Mouse (Mus musculus): ENCODE data around the gene Iqcc. TPM values are rescaled to one million over a fixed set of nuclear protein-coding genes. Genes with fewer than 3 reads are reported as not detected.

Iqcc gene
- polyA plus RNA-seq, 1 experiment from 2014 or later: 31.2 TPM

GRCm38 (mm10) chr4:129640101-129640637 is 21.3 kb upstream of the Iqcc start:
- H3K9ac ChIP-seq (ENCODE audit: low read depth, low read length): peak overlapping the region; percentile 81
- WGBS: 1% methylated on average over 17 of the region's 17 CpGs
- H3K4me3 ChIP-seq (ENCODE audit: low read length): peak overlapping the region; percentile 62
- H3K9me3 ChIP-seq (ENCODE audit: control insufficient read depth, low read length): no peaks in the 10 kb centered on the region
- peak overlapping the region; percentile 92 for H3K27ac ChIP-seq (ENCODE audit: low read length)
- peaks cover 17% of the 10 kb centered on the region for H3K36me3 ChIP-seq (ENCODE audit: control insufficient read depth, insufficient read depth, low read length)
- no peaks in the 10 kb centered on the region for H3K27me3 ChIP-seq (replicated peaks; ENCODE audit: control insufficient read depth, insufficient read depth, low read length)
- ATAC-seq: peak; percentile 44
- peak overlapping the region; percentile 68 for H3K4me2 ChIP-seq (ENCODE audit: low read depth, low read length)
- peaks cover 13% of the 10 kb centered on the region for H3K4me1 ChIP-seq (ENCODE audit: control insufficient read depth, insufficient read depth, low read length)

- 82% methylated on average over 15 of the region's 15 CpGs for WGBS
- Histone ChIP-seq H3K36me3 (ENCODE audit: control insufficient read depth, insufficient read depth, low read length) (peaks cover 17% of the 10 kb centered on the region), H3K4me3 (ENCODE audit: low read length) (peak overlapping the region; percentile 62; the same call in 1 of the 2 replicates), H3K4me2 (ENCODE audit: low read depth, low read length) (peak overlapping the region; percentile 68), H3K4me1 (ENCODE audit: control insufficient read depth, insufficient read depth, low read length) (peaks cover 13% of the 10 kb centered on the region), H3K9me3 (ENCODE audit: control insufficient read depth, low read length) (no peaks in the 10 kb centered on the region), H3K27ac (ENCODE audit: low read length) (no peak overlapping the region), H3K27me3 (replicated peaks; ENCODE audit: control insufficient read depth, insufficient read depth, low read length) (no peaks in the 10 kb centered on the region), H3K9ac (ENCODE audit: low read depth, low read length) (peak overlapping the region; percentile 81)
- ATAC-seq: no peak
Measured at GRCm38 (mm10) chr4:129639221-129639620, 20.3 kb upstream of the Iqcc start.

DNA sequence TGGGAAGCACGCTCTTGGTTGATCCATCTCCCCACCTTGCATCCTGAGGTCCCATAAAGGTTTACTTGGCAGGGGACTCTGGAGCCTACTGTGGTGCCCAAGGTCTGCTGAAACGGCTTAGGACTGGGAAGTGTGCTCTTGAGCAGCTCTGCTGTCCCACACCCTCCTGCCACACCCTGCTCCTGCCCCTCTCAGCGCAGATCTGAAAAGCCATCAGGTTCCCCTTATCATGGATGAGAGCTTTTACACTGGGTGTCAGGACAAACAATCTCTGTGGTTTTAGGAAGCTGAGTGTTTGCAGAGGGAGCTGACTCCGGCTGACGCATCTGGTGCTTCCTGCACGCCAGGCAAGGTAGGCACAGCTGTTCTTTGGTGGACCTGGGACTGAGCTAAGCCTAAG is 15.0 kb upstream of the Iqcc start:
- H3K4me3 ChIP-seq (ENCODE audit: low read length): no peak overlapping the region
- peaks cover 41% of the 10 kb centered on the region for H3K36me3 ChIP-seq (ENCODE audit: control insufficient read depth, insufficient read depth, low read length)
- peaks cover 5% of the 10 kb centered on the region for H3K4me1 ChIP-seq (ENCODE audit: control insufficient read depth, insufficient read depth, low read length)
- H3K9me3 ChIP-seq (ENCODE audit: control insufficient read depth, low read length): no peaks in the 10 kb centered on the region
- no peak overlapping the region for H3K9ac ChIP-seq (ENCODE audit: low read depth, low read length)
- no peaks in the 10 kb centered on the region for H3K27me3 ChIP-seq (replicated peaks; ENCODE audit: control insufficient read depth, insufficient read depth, low read length)
- H3K4me2 ChIP-seq (ENCODE audit: low read depth, low read length): no peak overlapping the region
- 80% methylated on average over 6 of the region's 6 CpGs for WGBS
- no peak for ATAC-seq
- no peak overlapping the region for H3K27ac ChIP-seq (ENCODE audit: low read length)

DNA sequence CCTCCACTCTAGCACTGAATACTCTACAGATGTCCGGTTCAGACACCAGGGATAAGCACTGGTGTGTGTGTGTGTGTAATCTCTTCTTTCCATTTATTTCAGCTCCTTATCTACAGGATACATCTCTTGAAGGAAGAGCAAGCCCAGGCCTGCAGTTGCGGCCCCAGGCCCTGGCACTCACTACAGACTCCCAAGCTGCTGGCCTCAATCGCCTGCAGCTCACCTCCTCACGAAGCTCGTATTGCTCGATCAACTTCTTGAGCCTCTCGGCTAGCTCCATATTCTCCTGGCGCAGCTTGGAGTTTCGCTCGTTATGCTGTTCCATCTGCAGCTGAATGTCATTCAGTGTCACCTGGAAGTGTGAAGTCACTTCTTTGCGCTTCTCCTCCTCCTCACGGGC is 13.0 kb upstream of the Iqcc start:
- no peak overlapping the region for H3K9ac ChIP-seq (ENCODE audit: low read depth, low read length)
- H3K4me3 ChIP-seq (ENCODE audit: low read length): no peak overlapping the region
- 0 out of 2 replicates have a peak, but pooled peaks have one; percentile 13 for ATAC-seq
- H3K4me2 ChIP-seq (ENCODE audit: low read depth, low read length): no peak overlapping the region
- H3K4me1 ChIP-seq (ENCODE audit: control insufficient read depth, insufficient read depth, low read length): 0 out of 2 replicates have a peak, but pooled peaks cover 3% of the 10 kb centered on the region
- H3K9me3 ChIP-seq (ENCODE audit: control insufficient read depth, low read length): no peaks in the 10 kb centered on the region
- peaks cover 46% of the 10 kb centered on the region for H3K36me3 ChIP-seq (ENCODE audit: control insufficient read depth, insufficient read depth, low read length)
- WGBS: 90% methylated on average over 12 of the region's 12 CpGs
- H3K27ac ChIP-seq (ENCODE audit: low read length): no peak overlapping the region
- H3K27me3 ChIP-seq (replicated peaks; ENCODE audit: control insufficient read depth, insufficient read depth, low read length): no peaks in the 10 kb centered on the region

GRCm38 (mm10) chr4:129630944-129631343 is 12.0 kb upstream of the Iqcc start:
- Histone ChIP-seq H3K4me2 (ENCODE audit: low read depth, low read length) (no peak overlapping the region), H3K9ac (ENCODE audit: low read depth, low read length) (no peak overlapping the region), H3K27me3 (replicated peaks; ENCODE audit: control insufficient read depth, insufficient read depth, low read length) (no peaks in the 10 kb centered on the region), H3K4me3 (ENCODE audit: low read length) (no peak overlapping the region), H3K4me1 (ENCODE audit: control insufficient read depth, insufficient read depth, low read length) (0 out of 2 replicates have a peak, but pooled peaks cover 3% of the 10 kb centered on the region), H3K9me3 (ENCODE audit: control insufficient read depth, low read length) (no peaks in the 10 kb centered on the region), H3K27ac (ENCODE audit: low read length) (no peak overlapping the region), H3K36me3 (ENCODE audit: control insufficient read depth, insufficient read depth, low read length) (peaks cover 46% of the 10 kb centered on the region)
- WGBS: 70% methylated on average over 4 of the region's 4 CpGs
- no peak for ATAC-seq

DNA sequence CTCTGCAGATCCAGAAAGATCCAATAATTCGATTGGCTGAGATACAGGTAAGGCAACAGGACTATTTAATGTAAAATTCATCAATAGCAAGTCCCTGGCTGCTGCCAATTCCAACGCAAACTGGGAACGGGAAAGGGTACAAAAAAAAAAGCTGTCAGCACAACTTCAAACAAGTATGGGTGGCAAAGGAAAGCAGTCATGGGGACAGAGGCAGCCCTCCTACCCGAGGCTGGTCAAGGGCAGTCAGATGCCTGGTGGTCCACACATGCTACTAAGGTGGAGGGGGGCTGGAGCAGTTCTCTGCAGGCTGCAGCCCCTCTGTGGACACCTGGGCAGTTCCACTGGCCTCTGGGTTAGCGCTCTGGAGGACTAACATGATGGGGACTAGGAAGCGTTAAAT is 7.1 kb upstream of the Iqcc start:
- ATAC-seq: no peak
- Histone ChIP-seq H3K9ac (ENCODE audit: low read depth, low read length) (no peak overlapping the region), H3K36me3 (ENCODE audit: control insufficient read depth, insufficient read depth, low read length) (peaks cover 27% of the 10 kb centered on the region), H3K27me3 (replicated peaks; ENCODE audit: control insufficient read depth, insufficient read depth, low read length) (no peaks in the 10 kb centered on the region), H3K4me2 (ENCODE audit: low read depth, low read length) (no peak overlapping the region), H3K27ac (ENCODE audit: low read length) (no peak overlapping the region), H3K4me1 (ENCODE audit: control insufficient read depth, insufficient read depth, low read length) (peaks cover 26% of the 10 kb centered on the region), H3K4me3 (ENCODE audit: low read length) (no peak overlapping the region), H3K9me3 (ENCODE audit: control insufficient read depth, low read length) (no peaks in the 10 kb centered on the region)
- WGBS: 73% methylated on average over 6 of the region's 6 CpGs

DNA sequence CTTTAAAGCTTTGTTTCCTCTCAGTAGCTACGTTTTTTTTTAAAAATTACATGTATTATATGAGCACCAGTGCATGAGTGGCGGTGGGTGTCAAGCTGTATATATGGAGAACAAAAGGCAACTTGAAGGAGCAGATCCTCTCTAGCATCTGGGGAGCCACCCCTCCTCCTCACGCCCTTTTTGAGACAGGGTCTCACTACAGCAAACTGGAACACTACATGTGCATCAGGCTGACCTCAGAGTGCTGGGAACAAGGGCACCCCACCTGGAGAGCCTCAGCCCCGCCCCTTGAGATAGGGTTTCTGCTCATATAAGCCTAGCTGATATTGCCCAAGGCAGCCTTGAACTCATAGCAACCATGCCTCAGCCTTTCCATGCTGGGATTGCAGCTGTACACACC is 6.6 kb upstream of the Iqcc start:
- H3K27ac ChIP-seq (ENCODE audit: low read length): peak overlapping the region; percentile 79
- 45% methylated on average over 4 of the region's 4 CpGs for WGBS
- peak overlapping the region; percentile 85; the same call in 1 of the 2 replicates for H3K4me2 ChIP-seq (ENCODE audit: low read depth, low read length)
- peaks cover 26% of the 10 kb centered on the region for H3K4me1 ChIP-seq (ENCODE audit: control insufficient read depth, insufficient read depth, low read length)
- no peaks in the 10 kb centered on the region for H3K27me3 ChIP-seq (replicated peaks; ENCODE audit: control insufficient read depth, insufficient read depth, low read length)
- H3K9ac ChIP-seq (ENCODE audit: low read depth, low read length): no peak overlapping the region
- no peak for ATAC-seq
- H3K36me3 ChIP-seq (ENCODE audit: control insufficient read depth, insufficient read depth, low read length): peaks cover 27% of the 10 kb centered on the region
- no peaks in the 10 kb centered on the region for H3K9me3 ChIP-seq (ENCODE audit: control insufficient read depth, low read length)
- H3K4me3 ChIP-seq (ENCODE audit: low read length): no peak overlapping the region

DNA sequence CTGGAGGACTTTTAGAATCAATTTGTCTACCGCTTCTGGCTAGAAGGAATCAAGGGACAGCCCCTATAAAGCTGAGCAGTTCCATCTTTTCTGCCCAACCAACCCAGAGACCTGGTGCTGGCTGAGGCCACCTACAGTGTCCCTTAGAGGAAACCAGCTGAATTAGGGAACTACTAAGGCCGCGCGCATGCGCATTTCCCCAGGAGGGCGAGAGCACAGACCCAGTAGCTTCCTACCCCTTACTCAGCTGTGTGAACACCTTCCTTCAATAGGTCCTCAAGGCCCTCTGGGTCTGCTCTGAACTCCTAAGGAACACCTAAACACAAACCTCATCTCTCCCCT is 6.1 kb upstream of the Iqcc start:
- peak overlapping the region; percentile 79 for H3K27ac ChIP-seq (ENCODE audit: low read length)
- H3K27me3 ChIP-seq (replicated peaks; ENCODE audit: control insufficient read depth, insufficient read depth, low read length): no peaks in the 10 kb centered on the region
- H3K36me3 ChIP-seq (ENCODE audit: control insufficient read depth, insufficient read depth, low read length): peaks cover 27% of the 10 kb centered on the region
- H3K4me1 ChIP-seq (ENCODE audit: control insufficient read depth, insufficient read depth, low read length): peaks cover 26% of the 10 kb centered on the region
- WGBS: 8% methylated on average over 6 of the region's 6 CpGs
- peak; percentile 16 for ATAC-seq
- H3K9ac ChIP-seq (ENCODE audit: low read depth, low read length): peak overlapping the region; percentile 61
- no peaks in the 10 kb centered on the region for H3K9me3 ChIP-seq (ENCODE audit: control insufficient read depth, low read length)
- peak overlapping the region; percentile 77 for H3K4me3 ChIP-seq (ENCODE audit: low read length)
- H3K4me2 ChIP-seq (ENCODE audit: low read depth, low read length): peak overlapping the region; percentile 85

DNA sequence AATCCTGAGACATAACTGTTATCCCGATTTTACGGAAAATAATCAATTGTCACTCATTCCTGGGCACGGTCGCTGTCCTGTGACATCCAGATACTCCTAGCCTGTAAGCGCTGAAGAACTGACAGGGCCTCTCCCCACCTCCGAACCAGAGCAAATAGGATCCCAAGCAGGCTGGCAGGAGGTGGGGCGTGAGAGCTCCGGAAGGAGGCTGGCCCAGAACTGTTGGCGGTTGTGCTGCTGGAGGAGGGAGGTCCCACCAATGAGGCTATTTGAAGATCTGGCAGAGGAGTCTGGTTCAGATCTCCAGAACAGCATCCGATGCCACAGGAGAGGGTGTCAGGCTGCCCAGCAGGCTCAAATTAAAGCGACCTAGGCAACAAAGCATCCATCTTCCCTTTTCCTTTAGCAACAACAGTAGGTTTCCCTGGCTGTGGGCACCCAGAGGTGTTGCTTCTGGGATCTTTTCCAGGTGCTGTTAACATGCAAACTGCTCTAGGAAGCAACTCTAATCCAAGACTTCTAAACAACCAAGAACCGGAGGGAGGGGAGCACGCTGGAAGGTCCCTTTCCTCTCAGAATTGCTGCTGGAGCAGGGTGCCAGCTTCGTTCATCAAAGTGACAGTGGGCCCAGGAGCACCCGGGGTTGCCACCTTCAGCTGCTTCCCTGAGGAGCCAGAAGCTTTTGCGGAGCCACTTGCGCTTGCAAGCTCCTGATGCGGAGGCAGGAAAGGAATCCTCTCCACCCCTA is 5.6 kb upstream of the Iqcc start:
- Histone ChIP-seq H3K4me1 (ENCODE audit: control insufficient read depth, insufficient read depth, low read length) (peaks cover 26% of the 10 kb centered on the region), H3K9ac (ENCODE audit: low read depth, low read length) (peak overlapping the region; percentile 89), H3K9me3 (ENCODE audit: control insufficient read depth, low read length) (no peaks in the 10 kb centered on the region), H3K27ac (ENCODE audit: low read length) (peak overlapping the region; percentile 89), H3K4me3 (ENCODE audit: low read length) (peak overlapping the region; percentile 77), H3K4me2 (ENCODE audit: low read depth, low read length) (peak overlapping the region; percentile 85), H3K27me3 (replicated peaks; ENCODE audit: control insufficient read depth, insufficient read depth, low read length) (no peaks in the 10 kb centered on the region), H3K36me3 (ENCODE audit: control insufficient read depth, insufficient read depth, low read length) (peaks cover 24% of the 10 kb centered on the region)
- peak; percentile 94 for ATAC-seq
- WGBS: 2% methylated on average over 18 of the region's 18 CpGs

Data from intestine, embryonic 16.5 days (tissue).